In the genomic region with DNA sequence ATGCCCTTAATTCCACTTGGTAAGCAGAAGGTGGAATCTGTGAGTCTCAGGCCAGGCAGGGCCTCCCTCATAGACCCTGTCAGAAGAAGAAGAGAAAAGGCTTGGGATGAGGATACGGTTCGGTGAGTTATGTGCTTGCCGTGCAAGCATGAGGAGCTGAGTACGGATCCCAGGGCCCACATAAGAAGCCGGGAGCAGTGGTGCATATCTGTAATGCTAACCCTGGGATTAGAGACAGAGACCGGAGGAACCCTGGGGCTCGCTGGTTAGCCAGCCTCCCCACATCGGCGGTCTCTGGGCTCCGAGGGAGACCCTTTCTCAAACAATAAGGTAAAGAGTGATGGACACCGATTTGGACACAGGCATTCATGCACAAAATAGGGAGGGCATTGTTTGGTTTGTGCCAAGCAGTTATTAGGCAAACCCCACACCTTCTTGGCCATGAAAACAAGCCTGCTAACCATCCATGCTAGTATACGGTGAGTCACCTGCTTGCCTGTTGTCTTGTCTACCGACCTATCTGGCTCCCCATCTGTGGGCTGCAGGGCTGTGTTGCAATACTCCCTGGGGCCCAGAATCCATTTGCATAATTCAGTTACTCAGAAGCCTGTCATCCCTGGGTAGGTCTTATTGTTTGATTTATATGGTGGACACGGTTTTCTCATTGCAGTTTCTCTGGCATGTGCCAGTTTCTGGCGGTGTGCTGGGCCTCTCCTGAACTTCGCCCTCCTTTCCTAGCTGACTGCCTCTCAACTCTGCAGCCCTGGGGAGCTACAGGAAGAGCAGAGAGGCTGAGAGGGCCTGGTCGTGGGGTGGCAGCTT, we compare ENCODE assay signal across 8 mouse cellular contexts. TPM values are rescaled to one million over a fixed set of nuclear protein-coding genes. Genes with fewer than 3 reads are reported as not detected.
DNase-seq lines count a peak whose midpoint lies in the region; ATAC-seq and TF ChIP-seq lines count a peak whose summit lies in the region.

No protein-coding gene starts in this region.

- intact Hi-C loops in heart, postnatal 14 days (cut with DNase I) = no loop called here

- H3K36me3 ChIP-seq in hindbrain, postnatal 0 days (ENCODE audit: insufficient read depth, low read length) = no peaks in the 10 kb centered on the region
- H3K36me3 ChIP-seq in liver, embryonic 13.5 days = no peaks in the 10 kb centered on the region

- no peaks in the 10 kb centered on the region for H3K9me3 ChIP-seq in hindbrain, postnatal 0 days (ENCODE audit: low read length)
- H3K9me3 ChIP-seq in liver, embryonic 13.5 days (replicated peaks) = no peaks in the 10 kb centered on the region

- no peak overlapping the region for H3K4me3 ChIP-seq in hindbrain, postnatal 0 days (ENCODE audit: low read length)
- H3K4me3 ChIP-seq in liver, embryonic 13.5 days (replicated peaks) = peak overlapping the region; percentile 25; the same call in 1 of the 2 replicates
- H3K4me3 ChIP-seq in lung, adult 2 months (replicated peaks; ENCODE audit: extremely low read depth, low read depth, low read length) = no peak overlapping the region

- no peak overlapping the region for H3K9ac ChIP-seq in hindbrain, postnatal 0 days (replicated peaks; ENCODE audit: low read length)
- H3K9ac ChIP-seq in liver, embryonic 13.5 days = peak overlapping the region; percentile 59

- TF ChIP-seq CTCF in hindbrain, postnatal 0 days (IDR thresholded peaks at IDR 0.05; ENCODE audit: low read depth) = no peak
- no peak for TF ChIP-seq CTCF in lung, adult 2 months (IDR thresholded peaks at IDR 0.05; ENCODE audit: insufficient read depth, low read length)

- no peak overlapping the region for H3K4me2 ChIP-seq in hindbrain, postnatal 0 days (ENCODE audit: low read depth, low read length)
- H3K4me2 ChIP-seq in liver, embryonic 13.5 days = peak overlapping the region; percentile 59

- no peak overlapping the region for H3K27ac ChIP-seq in hindbrain, postnatal 0 days
- H3K27ac ChIP-seq in liver, embryonic 13.5 days = peak overlapping the region; percentile 85

- TF ChIP-seq POLR2A in lung, adult 2 months (IDR thresholded peaks at IDR 0.05; ENCODE audit: borderline replicate concordance, extremely low read depth, low read depth, low read length) = no peak

- 0 out of 2 replicates have a peak, but pooled peaks have one; percentile 38 for ATAC-seq in hindbrain, postnatal 0 days
- ATAC-seq in liver, embryonic 13.5 days (ENCODE audit: low read depth) = peak; percentile 63

- DNase-seq in 3T3-L1 (ENCODE audit: low read depth, low spot score) (peak; percentile 98), MN1 (ENCODE audit: low spot score) (peak; percentile 87)
- peak; percentile 25 for DNase-seq in hindbrain, postnatal 0 days (ENCODE audit: low spot score)
- peak; percentile 42 for DNase-seq in liver, embryonic 13.5 days
- no peak for DNase-seq in frontal cortex, postnatal 25 days (ENCODE audit: low spot score in 2 of 2)
- no peak for DNase-seq in lung, adult 2 months
- no peak for DNase-seq in heart, postnatal 14 days
- no peak for DNase-seq in right cerebral cortex, postnatal 25 days

- H3K4me1 ChIP-seq in hindbrain, postnatal 0 days (ENCODE audit: insufficient read depth, low read length) = peaks cover 5% of the 10 kb centered on the region; the same call in 1 of the 2 replicates
- peaks cover 51% of the 10 kb centered on the region for H3K4me1 ChIP-seq in liver, embryonic 13.5 days (replicated peaks)
- peaks cover 35% of the 10 kb centered on the region for H3K4me1 ChIP-seq in lung, adult 2 months (ENCODE audit: control insufficient read depth, insufficient read depth, low read length)

- 29% methylated on average over 17 of the region's 17 CpGs for WGBS in hindbrain, postnatal 0 days
- WGBS in liver, embryonic 13.5 days (ENCODE audit: insufficient replicate concordance) = 54% methylated on average over 17 of the region's 17 CpGs
- 70% methylated on average over 17 of the region's 17 CpGs for WGBS in lung, adult 2 months

- H3K27me3 ChIP-seq in hindbrain, postnatal 0 days (ENCODE audit: insufficient read depth, low read length) = no peaks in the 10 kb centered on the region
- no peaks in the 10 kb centered on the region for H3K27me3 ChIP-seq in liver, embryonic 13.5 days

RNA-seq across cellular contexts. Expression of a gene that starts 11.8 kb away (rescaled TPM):
- total RNA-seq in hindbrain, postnatal 0 days (2014; rRNA removed) = 27.7 and 31.1 TPM in 2 replicates
- 22.3 and 22.4 TPM in 2 replicates for polyA plus RNA-seq in hindbrain, postnatal 0 days (2015; fragmentation: Nextera tagmentation; extraction: Ambion mirVana)
- 6.6 and 7.2 TPM in 2 replicates for polyA plus RNA-seq in liver, embryonic 13.5 days (2015; fragmentation: Nextera tagmentation; extraction: Ambion mirVana)
- 126 and 134 TPM in 2 replicates for polyA plus RNA-seq in lung, adult 2 months (2012; rRNA removed)
- 10 to 100 TPM; 80.3 to 87.5 TPM for total RNA-seq in heart, postnatal 14 days (2021)

RNA-seq across cellular contexts. Expression of a gene that starts 51.1 kb away (rescaled TPM):
- total RNA-seq in hindbrain, postnatal 0 days (2014; rRNA removed) = 10.5 and 11.5 TPM in 2 replicates
- polyA plus RNA-seq in hindbrain, postnatal 0 days (2015; fragmentation: Nextera tagmentation; extraction: Ambion mirVana) = 8.6 and 9.2 TPM in 2 replicates
- 3.8 TPM in 2 replicates for polyA plus RNA-seq in liver, embryonic 13.5 days (2015; fragmentation: Nextera tagmentation; extraction: Ambion mirVana)
- polyA plus RNA-seq in lung, adult 2 months (2012; rRNA removed) = 5.8 and 7.5 TPM in 2 replicates
- 1 to 10 TPM; 2.9 to 3.8 TPM for total RNA-seq in heart, postnatal 14 days (2021)

RNA-seq across cellular contexts. Expression of a gene that starts 51.2 kb away (rescaled TPM):
- total RNA-seq in hindbrain, postnatal 0 days (2014; rRNA removed) = 62.2 and 65.7 TPM in 2 replicates
- 93.8 and 105 TPM in 2 replicates for polyA plus RNA-seq in hindbrain, postnatal 0 days (2015; fragmentation: Nextera tagmentation; extraction: Ambion mirVana)
- polyA plus RNA-seq in liver, embryonic 13.5 days (2015; fragmentation: Nextera tagmentation; extraction: Ambion mirVana) = 85.4 and 94.4 TPM in 2 replicates
- polyA plus RNA-seq in lung, adult 2 months (2012; rRNA removed) = 26.9 and 29.5 TPM in 2 replicates
- total RNA-seq in heart, postnatal 14 days (2021) = 10 to 100 TPM; 77.3 to 80.9 TPM

RNA-seq across cellular contexts. Expression of a gene that starts 54.8 kb away (rescaled TPM):
- total RNA-seq in hindbrain, postnatal 0 days (2014; rRNA removed) = 1.3 and 1.5 TPM in 2 replicates
- polyA plus RNA-seq in hindbrain, postnatal 0 days (2015; fragmentation: Nextera tagmentation; extraction: Ambion mirVana) = 0.97 and 1.1 TPM in 2 replicates
- 0.17 and 0.28 TPM in 2 replicates for polyA plus RNA-seq in liver, embryonic 13.5 days (2015; fragmentation: Nextera tagmentation; extraction: Ambion mirVana)
- 0.41 and 0.48 TPM in 2 replicates for polyA plus RNA-seq in lung, adult 2 months (2012; rRNA removed)
- total RNA-seq in heart, postnatal 14 days (2021) = 1 to 10 TPM; 5.0 to 5.2 TPM

Comparison
In these comparisons a context has a peak if more than half of its experiments do, and no peak if none do; other contexts are left out.
1. DNase-seq: peak in 3T3-L1 (single experiment), MN1 (single experiment), hindbrain, postnatal 0 days (single experiment) and liver, embryonic 13.5 days (single experiment); none in frontal cortex, postnatal 25 days (0 of 2), lung, adult 2 months (single experiment), heart, postnatal 14 days (0 of 2) and right cerebral cortex, postnatal 25 days (single experiment).